Mouse (Mus musculus): ENCODE results near the gene 2010111I01Rik.
A peak's percentile ranks its signal among the peaks of the same experiment; 100 is the strongest.

The 2010111I01Rik gene

GRCm38 (mm10) chr13:63031244-63031643 is 66.6 kb downstream of the 2010111I01Rik start:
- no peak for DNase-seq

DNA sequence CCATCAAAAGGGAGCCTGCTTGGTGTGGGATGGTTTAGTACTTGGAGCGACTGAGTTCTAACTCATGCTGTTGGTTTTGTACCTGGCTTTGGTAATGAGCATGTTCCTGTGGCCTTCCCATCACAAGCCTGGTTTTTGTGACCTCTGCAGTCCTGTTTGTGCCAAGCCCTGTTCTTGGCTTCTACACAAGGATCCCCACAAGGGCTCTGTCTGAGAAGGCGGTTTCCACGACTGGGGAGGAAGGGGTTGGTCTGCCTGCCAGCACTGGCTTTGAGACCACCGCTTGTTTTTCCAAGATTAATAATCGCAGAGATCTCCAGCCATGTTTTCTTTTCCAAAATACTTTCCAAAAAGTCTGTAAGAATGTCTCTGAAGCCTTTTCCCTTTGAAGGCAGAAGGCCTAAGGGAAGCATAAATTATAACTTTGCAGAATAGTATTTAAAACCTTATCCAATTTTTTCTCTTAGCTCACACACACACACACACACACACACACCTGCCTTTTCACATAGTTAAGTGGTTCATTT is 67.7 kb downstream of the 2010111I01Rik start:
- DNase-seq = peak in 1 of 2 experiments; percentile 26

GRCm38 (mm10) chr13:63032958-63033357 is 68.3 kb downstream of the 2010111I01Rik start:
- peak; percentile 16 to 18 for DNase-seq

DNA sequence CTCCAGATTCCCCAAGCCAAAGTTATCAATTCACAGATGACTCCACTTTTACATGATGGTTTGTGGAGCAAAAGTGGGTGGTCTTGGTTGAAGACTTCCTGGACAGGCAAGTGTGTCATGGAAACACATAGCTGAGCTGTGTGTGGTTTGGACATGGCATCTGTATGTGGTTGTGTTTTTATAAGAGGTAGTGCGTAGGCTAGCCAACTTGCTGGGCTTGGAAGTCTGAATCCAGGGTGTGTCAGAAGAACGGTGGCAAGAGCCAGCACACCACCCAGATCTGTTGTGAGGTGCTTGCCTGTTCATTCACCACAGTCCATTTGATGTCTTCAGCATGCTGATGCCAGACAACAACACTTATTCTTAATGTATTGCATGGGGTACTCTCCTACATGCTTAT is 68.7 kb downstream of the 2010111I01Rik start:
- no peak for DNase-seq

- DNase-seq = no peak
These were observed 70.0 kb downstream of the 2010111I01Rik start for GRCm38 (mm10) chr13:63034666-63035065.

DNA sequence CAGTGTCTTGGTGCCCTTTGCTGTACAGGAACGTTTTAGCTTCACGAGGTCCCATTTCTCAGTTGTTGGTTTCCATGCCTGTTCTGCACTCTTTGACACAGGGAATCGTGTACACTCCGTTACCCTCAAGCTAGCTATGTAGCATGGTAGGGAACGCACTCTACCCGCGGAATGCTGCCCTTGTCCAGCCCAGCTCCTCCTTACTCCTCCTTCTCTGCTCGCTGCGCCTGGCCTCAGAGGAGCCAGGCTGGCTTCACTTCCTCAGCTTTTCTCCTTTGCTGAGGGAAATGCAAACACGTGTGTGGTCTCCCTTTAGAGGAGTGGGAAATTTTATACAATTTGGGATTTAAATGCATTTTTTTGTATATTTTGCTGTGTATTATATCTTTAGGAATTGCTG is 73.2 kb downstream of the 2010111I01Rik start:
- DNase-seq = no peak

DNA sequence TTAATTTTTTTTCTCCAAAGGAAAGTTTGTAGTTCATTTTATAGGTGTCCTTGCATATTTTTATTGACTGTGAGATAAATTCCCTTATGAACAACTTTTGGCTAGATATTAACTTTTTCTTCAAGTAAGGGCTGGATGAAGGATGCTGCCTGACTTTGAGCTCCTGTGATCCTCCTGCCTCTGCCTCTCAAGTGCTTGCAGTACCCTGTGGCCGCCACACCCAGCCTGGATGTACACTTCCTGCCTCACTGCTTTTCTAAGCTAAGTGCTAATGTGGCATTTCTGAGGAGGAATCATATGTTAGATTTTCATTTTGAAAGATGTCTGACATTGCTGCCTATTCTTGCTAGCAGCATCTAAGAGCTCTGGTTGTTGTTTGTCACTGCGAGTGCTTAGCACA is 73.7 kb downstream of the 2010111I01Rik start:
- DNase-seq = no peak

- DNase-seq = no peak
These were observed 74.2 kb downstream of the 2010111I01Rik start for GRCm38 (mm10) chr13:63038871-63039270.

DNA sequence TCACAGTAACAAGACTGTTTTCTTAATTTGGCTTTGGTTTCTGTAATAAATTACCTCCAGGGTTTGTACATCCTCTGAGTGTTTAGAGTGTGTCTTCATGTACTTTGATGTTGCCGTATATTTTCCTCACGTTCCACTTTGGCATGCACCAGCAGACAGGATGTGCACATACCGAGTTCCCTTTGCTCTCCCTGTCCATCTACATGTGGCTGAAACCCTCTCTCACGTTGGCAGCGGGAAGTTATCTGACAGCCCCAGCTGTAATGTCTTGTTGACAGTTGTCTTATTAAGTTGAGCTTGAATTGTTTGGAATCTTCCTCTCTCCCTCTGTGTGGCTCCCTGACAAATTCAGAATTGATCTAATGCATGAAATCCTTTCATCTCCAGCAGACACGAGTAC is 74.6 kb downstream of the 2010111I01Rik start:
- DNase-seq = no peak

DNA sequence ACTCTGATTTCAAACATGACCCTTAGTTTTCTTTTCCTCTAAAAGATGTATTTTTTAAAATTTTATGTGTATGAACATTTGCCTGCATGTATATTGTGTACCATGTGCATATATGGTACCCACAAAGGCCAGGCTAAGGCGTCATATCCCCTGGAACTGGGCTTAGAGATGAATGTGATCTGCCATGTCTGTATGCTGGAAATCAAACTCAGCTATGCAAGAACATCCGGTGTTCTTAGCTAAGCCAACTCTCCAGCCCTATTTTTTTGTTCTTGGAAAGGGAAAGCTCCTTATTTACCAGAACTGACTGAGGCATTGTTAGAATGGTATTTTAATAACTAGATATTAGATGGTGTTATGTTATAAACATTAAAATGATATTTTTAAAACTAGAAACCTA is 75.2 kb downstream of the 2010111I01Rik start:
- DNase-seq = no peak

DNA sequence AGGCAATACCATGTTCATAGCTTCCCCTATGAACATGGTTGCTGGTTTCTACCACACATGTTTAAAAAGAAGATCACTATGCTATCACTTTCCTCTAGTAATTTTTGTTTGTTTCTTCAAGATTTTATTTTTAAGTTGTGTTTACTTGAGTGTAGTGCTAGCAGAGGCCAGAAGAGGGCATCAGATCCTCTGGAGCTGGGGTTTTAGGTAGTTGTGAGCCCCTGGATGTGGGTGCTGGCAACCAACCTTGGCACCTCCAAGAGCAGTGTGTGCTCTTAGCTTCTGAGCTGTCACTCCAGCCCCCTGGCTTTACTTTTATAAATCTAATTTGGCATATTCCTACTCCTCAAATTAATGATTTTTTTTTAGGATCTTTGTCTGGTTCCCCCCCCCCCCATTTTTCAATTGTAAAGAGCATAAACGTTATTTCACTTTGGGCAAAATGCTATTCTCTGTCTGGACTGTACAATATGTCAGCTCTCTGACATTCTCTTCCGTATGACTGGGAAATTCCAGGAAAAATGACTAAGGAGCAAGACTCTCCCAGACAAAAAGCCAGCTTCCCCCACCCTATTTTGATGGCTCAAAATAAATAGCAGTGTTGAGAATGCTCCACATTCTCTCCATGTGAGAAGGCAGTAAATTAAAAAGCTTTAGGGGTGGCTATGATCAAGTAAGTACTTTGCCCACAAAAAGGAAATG is 81.0 kb downstream of the 2010111I01Rik start:
- DNase-seq = no peak

- DNase-seq = peak; percentile 83 to 88
These were observed 81.7 kb downstream of the 2010111I01Rik start for GRCm38 (mm10) chr13:63046206-63047020.

DNA sequence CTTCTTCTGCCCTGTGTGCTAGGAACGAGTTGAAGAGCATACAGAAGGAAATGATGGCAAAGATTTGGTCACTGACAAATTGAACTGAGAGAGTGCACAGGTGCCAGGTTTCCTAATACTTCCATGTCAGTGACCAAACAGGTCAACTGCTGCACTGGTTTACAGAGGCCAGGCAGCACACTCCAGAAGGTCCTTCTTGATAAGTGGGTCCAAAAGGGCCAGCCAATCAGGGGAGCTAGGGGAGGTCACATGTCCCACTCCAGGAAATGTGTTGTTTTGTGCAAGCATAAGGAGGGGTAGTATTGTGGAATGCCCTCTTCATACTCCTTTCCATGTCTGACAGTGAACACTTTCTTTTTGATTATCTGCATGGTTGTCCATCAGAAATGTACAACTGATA is 99.0 kb downstream of the 2010111I01Rik start:
- no peak for DNase-seq

DNA sequence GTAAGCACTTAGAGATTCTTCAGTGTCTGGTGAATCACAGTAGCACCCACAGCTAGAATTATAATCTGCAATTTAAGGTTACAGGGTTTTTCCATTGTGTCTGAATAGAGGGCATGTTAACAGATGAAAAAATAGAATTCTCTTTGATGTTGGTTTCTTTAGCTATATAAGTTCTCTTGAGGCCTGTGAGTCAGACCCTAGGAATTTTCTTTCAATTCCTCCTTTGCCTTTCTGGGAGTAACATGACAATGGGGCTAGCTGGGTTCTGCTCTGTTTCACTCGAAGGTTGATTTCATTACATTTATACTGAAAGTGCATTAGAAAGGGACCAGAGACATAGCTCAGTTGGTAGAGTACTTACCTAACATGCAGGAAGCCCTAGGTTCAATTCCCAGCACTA is 101.9 kb downstream of the 2010111I01Rik start:
- DNase-seq = no peak

DNA sequence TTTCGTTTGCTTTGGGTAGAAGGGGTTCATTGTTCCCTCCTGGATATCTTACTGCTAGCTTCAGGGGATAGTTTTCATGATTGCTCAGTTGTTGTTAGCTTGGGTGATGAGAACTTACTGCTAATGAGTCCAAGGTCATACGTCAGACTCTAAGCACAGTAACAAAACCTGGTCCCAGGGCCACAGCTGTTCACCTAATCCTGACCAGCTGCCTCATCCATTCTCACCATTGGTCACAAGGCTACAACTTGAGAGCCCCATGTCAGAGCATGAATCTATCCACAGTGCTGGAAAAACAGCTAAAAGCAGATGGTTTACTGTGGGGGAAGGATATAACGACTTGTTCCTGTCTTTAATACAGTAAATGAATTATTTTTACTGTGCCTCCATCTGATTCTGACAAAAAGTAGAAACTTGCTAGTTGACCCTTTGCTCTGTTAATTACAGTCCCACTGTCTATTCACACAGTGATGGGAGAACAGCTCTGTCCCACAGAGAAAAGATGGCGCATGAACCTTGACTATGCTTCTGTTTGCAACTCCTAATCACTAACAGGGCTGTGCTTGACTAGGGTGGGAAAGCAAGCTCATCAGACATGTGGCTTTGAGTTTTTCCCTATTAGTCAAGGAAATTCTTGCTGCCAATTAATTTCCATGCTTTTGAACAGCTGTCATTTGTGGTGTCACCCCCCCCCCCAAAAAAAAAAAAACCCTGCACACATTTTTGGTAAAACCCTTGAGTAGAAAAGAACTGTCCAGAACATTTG is 103.9 kb downstream of the 2010111I01Rik start:
- no peak for DNase-seq

GRCm38 (mm10) chr13:63071874-63072273 is 107.2 kb downstream of the 2010111I01Rik start:
- DNase-seq = no peak

DNA sequence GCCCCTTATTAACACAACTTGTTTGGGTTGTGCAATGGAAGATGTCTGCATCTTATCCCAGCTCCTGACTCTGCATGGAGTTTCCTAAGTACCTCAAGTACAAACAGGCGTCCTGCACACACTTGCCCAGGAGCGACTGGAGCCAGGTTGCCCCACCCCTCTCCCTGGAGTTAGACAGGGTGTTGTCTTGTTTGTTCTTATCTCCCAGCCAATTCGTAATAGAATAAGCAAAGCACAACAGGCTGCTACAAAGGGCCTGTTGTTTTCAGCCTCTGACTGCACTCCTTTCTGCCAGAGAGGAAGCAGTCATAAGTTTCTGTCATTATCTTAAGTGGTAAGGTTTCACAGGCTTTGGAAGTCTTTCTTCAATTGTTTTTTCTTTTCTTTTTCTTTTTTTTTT is 107.7 kb downstream of the 2010111I01Rik start:
- DNase-seq = no peak

DNA sequence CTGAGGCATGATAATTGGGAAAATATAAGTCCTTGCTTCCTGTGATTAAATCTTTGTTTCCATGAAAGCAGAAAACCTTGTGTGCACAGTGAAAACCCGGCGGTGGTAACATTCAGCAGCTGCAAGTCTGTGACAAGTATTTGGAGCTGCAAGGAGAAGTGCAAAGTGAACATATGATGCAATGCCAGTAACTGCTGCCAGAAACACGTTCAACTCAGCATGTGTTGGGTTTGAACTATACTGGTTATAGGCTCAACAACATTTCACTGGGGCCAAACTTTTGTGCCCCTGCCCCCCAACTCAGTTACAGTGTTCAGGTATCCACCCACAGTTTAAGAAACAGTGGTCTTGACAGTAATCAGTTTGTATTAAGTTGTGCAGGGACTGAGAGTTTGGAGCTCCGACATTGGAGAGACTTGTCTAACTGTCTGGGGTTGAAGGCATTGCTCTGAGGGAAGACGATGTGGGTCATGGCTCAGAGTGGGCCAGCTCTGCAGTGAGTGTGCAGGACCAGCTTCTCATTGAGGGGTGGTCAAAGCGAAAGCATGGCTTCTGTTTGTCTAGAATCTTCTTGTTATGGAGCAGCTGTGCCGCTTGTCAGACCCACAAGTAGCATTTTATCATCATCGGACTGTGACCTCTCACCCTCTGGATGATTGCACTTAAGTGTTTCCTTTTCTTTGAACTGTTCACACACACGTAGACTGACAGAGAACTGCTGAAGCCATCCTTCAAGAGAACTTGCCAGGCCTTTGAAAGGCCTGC is 109.4 kb downstream of the 2010111I01Rik start:
- DNase-seq = no peak

GRCm38 (mm10) chr13:63074676-63074991 is 109.9 kb downstream of the 2010111I01Rik start:
- no peak for DNase-seq

DNA sequence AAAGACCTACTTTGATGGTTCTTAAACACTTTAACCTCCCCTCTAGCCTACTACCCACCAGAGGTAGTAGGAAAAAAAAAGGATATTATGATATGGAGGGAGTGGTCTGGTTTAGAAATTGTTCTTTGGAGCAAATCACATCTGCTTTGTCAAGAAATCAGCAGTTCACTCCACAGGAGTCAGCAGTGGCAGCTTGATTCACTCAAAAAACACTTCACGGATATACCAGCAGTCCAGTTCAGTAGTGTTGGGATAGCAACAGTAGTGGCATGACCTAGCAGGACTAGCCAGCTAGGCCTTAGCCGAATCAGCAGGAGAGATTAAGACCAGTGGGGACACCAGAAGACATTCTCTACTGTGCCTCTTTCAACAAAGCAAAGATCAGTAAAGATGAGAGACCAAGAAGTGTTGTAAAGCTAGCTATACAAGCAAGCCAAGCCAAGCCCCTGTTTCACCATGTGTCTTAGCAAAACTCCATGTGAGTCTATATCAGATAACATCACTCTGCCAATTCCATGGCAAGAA is 110.7 kb downstream of the 2010111I01Rik start:
- no peak for DNase-seq

DNA sequence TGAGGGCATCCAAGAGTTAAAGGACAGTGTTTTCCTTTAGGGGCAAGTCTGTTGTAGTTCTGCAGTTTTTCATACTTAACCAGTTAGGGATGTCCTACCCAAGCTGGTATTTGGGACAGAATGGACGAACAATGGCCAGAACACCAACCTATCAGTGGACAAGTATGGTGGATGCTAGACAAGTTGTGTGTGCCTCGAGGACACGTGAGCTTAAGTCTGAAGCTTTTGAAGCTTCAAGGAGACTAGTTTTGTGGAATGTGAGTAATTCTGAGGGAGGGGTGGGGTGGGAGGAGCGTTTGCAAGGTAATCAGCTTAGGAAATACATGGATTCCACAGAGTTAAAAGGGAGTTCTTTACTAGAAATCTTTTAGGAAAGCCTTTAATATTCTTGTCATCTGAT is 115.5 kb downstream of the 2010111I01Rik start:
- no peak for DNase-seq

DNA sequence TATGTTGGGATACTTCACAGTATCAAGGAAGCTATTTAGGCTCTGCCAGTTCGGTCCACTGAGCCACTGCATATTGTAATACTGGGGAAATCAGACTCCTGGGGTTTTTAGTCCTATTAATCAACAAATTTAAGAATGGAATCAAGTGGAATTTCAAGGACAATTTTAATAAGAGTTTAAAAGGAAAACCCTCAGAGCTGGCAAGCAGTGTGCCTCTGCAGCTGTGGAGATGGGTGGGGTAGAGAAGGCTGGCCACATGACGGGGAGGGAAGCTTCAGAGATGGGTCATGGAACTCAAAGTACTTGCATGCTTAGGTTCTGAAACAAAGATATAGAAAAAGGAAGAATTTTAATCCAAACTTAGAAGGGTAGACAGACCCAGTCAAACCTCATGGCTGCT is 116.1 kb downstream of the 2010111I01Rik start:
- DNase-seq = no peak
